Mouse (Mus musculus) liver, postnatal 0 days (tissue): ENCODE measurements around the gene Slc44a1.

Experiments
- CTCF ChIP-seq: sonication (generic); IDR thresholded peaks from 2 replicates; pipeline ENCODE4 v1.5.1; 2016; ENCODE audit warnings: antibody characterized with exemption, low read depth
- EP300 ChIP-seq: IDR thresholded peaks from 2 replicates; pipeline ENCODE4 v1.6.1; 2016; ENCODE audit warnings: antibody characterized with exemption, low read depth, mild to moderate bottlenecking

DNA sequence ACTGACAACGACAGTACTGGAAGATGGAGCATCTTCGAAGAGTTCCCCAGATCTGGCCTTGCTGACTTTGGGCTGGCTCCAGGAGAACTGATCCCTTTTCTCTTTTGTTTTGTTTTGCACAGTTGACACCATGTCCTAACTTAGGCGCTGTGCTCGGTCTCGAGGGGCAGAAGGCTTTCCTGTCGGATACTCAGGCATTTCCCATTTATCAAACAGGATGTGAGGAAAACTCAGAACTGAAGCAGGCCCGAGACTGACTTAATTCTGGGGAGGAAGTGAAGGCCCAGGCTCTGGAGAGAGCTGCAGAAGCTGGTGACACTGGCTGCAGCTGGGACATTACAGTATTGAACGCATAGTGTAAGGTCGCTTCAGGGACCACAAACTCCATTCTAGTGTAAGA lies 152.2 kb downstream of the Slc44a1 start:
- 0 out of 2 replicates have a peak, but pooled peaks have one; percentile 24 for TF ChIP-seq EP300
- TF ChIP-seq CTCF = no peak
